Mouse (Mus musculus) CH12.LX (cell line): ENCODE data around the gene Ints4. TPM values are rescaled to one million over a fixed set of nuclear protein-coding genes. Genes with fewer than 3 reads are reported as not detected.
A peak's percentile ranks its signal among the peaks of the same experiment; 100 is the strongest.

Experiments
- DNase-seq: peaks from one replicate; pipeline ENCODE4 v3.0.0-alpha.2; 2013; ENCODE audit errors: extremely low read depth
- H3K27ac ChIP-seq: 2 replicates; pipeline ENCODE4 v1.5.1; 2012; ENCODE audit warnings: low read depth, mild to moderate bottlenecking, control low read depth, moderate library complexity; ENCODE audit not compliant: insufficient read depth
- H3K27me3 ChIP-seq: replicated peaks from 2 replicates; pipeline ENCODE3; 2012; ENCODE audit warnings: inconsistent platforms
- H3K36me3 ChIP-seq, 2 experiments: replicated peaks in 1 of 2; 2 replicates each; pipeline versions ENCODE3 to v1.6.1; 2012; ENCODE audit warnings: inconsistent platforms in 1 of 2, low read length in 1 of 2, mild to moderate bottlenecking in 1 of 2, mixed read lengths in 1 of 2, moderate library complexity in 1 of 2; ENCODE audit not compliant: control insufficient read depth in 1 of 2, insufficient read depth in 1 of 2
- H3K4me1 ChIP-seq, 2 experiments: 2 replicates each; pipeline ENCODE4 v1.6.1; 2012; ENCODE audit warnings: inconsistent platforms in 1 of 2, moderate library complexity in 1 of 2; ENCODE audit not compliant: insufficient read depth in 2 of 2, control insufficient read depth in 1 of 2
- H3K4me2 ChIP-seq: 2 replicates; pipeline ENCODE4 v1.6.1; 2012; ENCODE audit warnings: low read depth, mild to moderate bottlenecking, control low read depth; ENCODE audit not compliant: poor library complexity, insufficient read depth, severe bottlenecking
- H3K4me3 ChIP-seq, 3 experiments: fragments of 150-350 bp in 1 of 3; sonication (generic) in 1 of 3; replicated peaks in 1 of 3; 2 replicates each; pipeline versions ENCODE3 to v1.5.1; 2011 to 2012; ENCODE audit warnings: low read depth in 2 of 3, low read length in 2 of 3, mild to moderate bottlenecking in 2 of 3, moderate library complexity in 2 of 3, control low read depth in 1 of 3, improper control_type of control experiment in 1 of 3, inconsistent platforms in 1 of 3, mixed read lengths in 1 of 3; ENCODE audit not compliant: poor library complexity in 1 of 3
- H3K79me2 ChIP-seq: replicated peaks from 2 replicates; pipeline ENCODE4 v1.6.1; 2012; ENCODE audit warnings: mild to moderate bottlenecking, moderate library complexity; ENCODE audit not compliant: control insufficient read depth, poor library complexity, insufficient read depth, severe bottlenecking; ENCODE audit errors: extremely low read depth
- H3K9ac ChIP-seq: 2 replicates; pipeline ENCODE4 v1.6.1; 2012; ENCODE audit warnings: low read depth, mild to moderate bottlenecking, control low read depth, moderate library complexity; ENCODE audit not compliant: insufficient read depth
- H3K9me3 ChIP-seq: replicated peaks from 2 replicates; pipeline ENCODE3; 2012; ENCODE audit warnings: low read length, inconsistent platforms, mixed read lengths
- CHD2 ChIP-seq: IDR thresholded peaks from 2 replicates; pipeline ENCODE4 v1.6.1; 2011; ENCODE audit warnings: low read length, improper control_type of control experiment
- CTCF ChIP-seq, 2 experiments: IDR thresholded peaks in 1 of 2; conservative IDR thresholded peaks in 1 of 2; 2 replicates each; pipeline ENCODE4 v1.5.1; 2011 to 2012; ENCODE audit warnings: low read depth in 2 of 2, low read length in 2 of 2, improper control_type of control experiment in 1 of 2, inconsistent platforms in 1 of 2, mild to moderate bottlenecking in 1 of 2, moderate library complexity in 1 of 2
- ELF1 ChIP-seq: IDR thresholded peaks from 2 replicates; pipeline ENCODE4 v1.6.1; 2014; ENCODE audit warnings: low read depth, mild to moderate bottlenecking, inconsistent platforms, low read length, improper control_type of control experiment
- GABPA ChIP-seq: IDR thresholded peaks from 2 replicates; pipeline ENCODE4 v1.6.1; 2012; ENCODE audit warnings: low read depth, low read length, improper control_type of control experiment, inconsistent platforms; ENCODE audit not compliant: insufficient replicate concordance
- KAT2A ChIP-seq: IDR thresholded peaks from 2 replicates; pipeline ENCODE4 v1.6.1; 2012; ENCODE audit warnings: low read length, improper control_type of control experiment, inconsistent platforms; ENCODE audit not compliant: insufficient replicate concordance
- MAX ChIP-seq: IDR thresholded peaks from 2 replicates; pipeline ENCODE4 v1.6.1; 2011; ENCODE audit warnings: low read length, improper control_type of control experiment
- MAZ ChIP-seq: IDR thresholded peaks from 2 replicates; pipeline ENCODE4 v1.6.1; 2012; ENCODE audit warnings: low read depth, mild to moderate bottlenecking, inconsistent platforms, low read length, improper control_type of control experiment, moderate library complexity
- NELFE ChIP-seq: IDR thresholded peaks from 2 replicates; pipeline ENCODE4 v1.6.1; 2011; ENCODE audit warnings: low read depth, low read length, improper control_type of control experiment
- NRF1 ChIP-seq: IDR thresholded peaks from 2 replicates; pipeline ENCODE4 v1.6.1; 2014; ENCODE audit warnings: low read depth, mild to moderate bottlenecking, inconsistent platforms, low read length, improper control_type of control experiment, moderate library complexity
- POLR2A ChIP-seq: IDR thresholded peaks from 2 replicates; pipeline ENCODE4 v1.6.1; 2011; ENCODE audit warnings: low read depth, mild to moderate bottlenecking, improper control_type of control experiment, low read length
- POLR2AphosphoS2 ChIP-seq: IDR thresholded peaks from 2 replicates; pipeline ENCODE4 v1.6.1; 2011; ENCODE audit warnings: low read depth, low read length, improper control_type of control experiment
- TCF12 ChIP-seq: IDR thresholded peaks from 2 replicates; pipeline ENCODE4 v1.6.1; 2014; ENCODE audit warnings: low read depth, mild to moderate bottlenecking, inconsistent platforms, low read length, improper control_type of control experiment
- UBTF ChIP-seq: IDR thresholded peaks from 2 replicates; pipeline ENCODE4 v1.6.1; 2012; ENCODE audit warnings: low read depth, mild to moderate bottlenecking, inconsistent platforms, low read length, improper control_type of control experiment, moderate library complexity
- USF1 ChIP-seq: IDR thresholded peaks from 2 replicates; pipeline ENCODE4 v1.6.1; 2014; ENCODE audit warnings: low read depth, mild to moderate bottlenecking, inconsistent platforms, low read length, improper control_type of control experiment
- ZKSCAN1 ChIP-seq: IDR thresholded peaks from 2 replicates; pipeline ENCODE4 v1.6.1; 2012; ENCODE audit warnings: low read depth, inconsistent platforms, low read length, improper control_type of control experiment, borderline replicate concordance
- ZMIZ1 ChIP-seq: IDR thresholded peaks from 2 replicates; pipeline ENCODE4 v1.6.1; 2012; ENCODE audit warnings: low read depth, mild to moderate bottlenecking, inconsistent platforms, low read length, improper control_type of control experiment
- ZNF384 ChIP-seq: IDR thresholded peaks from 2 replicates; pipeline ENCODE4 v1.6.1; 2012; ENCODE audit warnings: low read depth, low read length, improper control_type of control experiment, inconsistent platforms
- dilution Hi-C: fragments of 300-500 bp; cut with MboI; formaldehyde crosslinking; loops from 2 replicates; pipeline ENCODE4 v1.14.3; 2020; ENCODE audit warnings: low sequenced_read_pairs; ENCODE audit not compliant: extremely low pct_unique_long_range_greater_than_20kb, extremely low pct_ligation_motif_present
- in situ Hi-C: fragments of 300-500 bp; cut with MboI; formaldehyde crosslinking; loops from 3 replicates; pipeline ENCODE4 v1.14.3; 2019; ENCODE audit warnings: low sequenced_read_pairs, low pct_ligation_motif_present, low pct_unique_long_range_greater_than_20kb, mixed read lengths
- polyA plus RNA-seq: library from polyadenylated mRNA; unstranded; fragments of >175 nt; gene quantifications from 2 replicates; pipeline ENCODE4 v1.2.1, GENCODE M21; 2012; ENCODE audit warnings: low read depth; ENCODE audit not compliant: insufficient read length
- total RNA-seq, 2 experiments: library from RNA; depleted of rRNA; stranded (reverse); fragments of 300-350 nt in 1 of 2; fragments of >200 nt in 1 of 2; gene quantifications; 2 replicates each; pipeline ENCODE4 v1.2.3; 2012 to 2014

The Ints4 gene
- total and polyA plus RNA-seq, 3 experiments = 46.6 to 77.2 (median 67.9) TPM

DNA sequence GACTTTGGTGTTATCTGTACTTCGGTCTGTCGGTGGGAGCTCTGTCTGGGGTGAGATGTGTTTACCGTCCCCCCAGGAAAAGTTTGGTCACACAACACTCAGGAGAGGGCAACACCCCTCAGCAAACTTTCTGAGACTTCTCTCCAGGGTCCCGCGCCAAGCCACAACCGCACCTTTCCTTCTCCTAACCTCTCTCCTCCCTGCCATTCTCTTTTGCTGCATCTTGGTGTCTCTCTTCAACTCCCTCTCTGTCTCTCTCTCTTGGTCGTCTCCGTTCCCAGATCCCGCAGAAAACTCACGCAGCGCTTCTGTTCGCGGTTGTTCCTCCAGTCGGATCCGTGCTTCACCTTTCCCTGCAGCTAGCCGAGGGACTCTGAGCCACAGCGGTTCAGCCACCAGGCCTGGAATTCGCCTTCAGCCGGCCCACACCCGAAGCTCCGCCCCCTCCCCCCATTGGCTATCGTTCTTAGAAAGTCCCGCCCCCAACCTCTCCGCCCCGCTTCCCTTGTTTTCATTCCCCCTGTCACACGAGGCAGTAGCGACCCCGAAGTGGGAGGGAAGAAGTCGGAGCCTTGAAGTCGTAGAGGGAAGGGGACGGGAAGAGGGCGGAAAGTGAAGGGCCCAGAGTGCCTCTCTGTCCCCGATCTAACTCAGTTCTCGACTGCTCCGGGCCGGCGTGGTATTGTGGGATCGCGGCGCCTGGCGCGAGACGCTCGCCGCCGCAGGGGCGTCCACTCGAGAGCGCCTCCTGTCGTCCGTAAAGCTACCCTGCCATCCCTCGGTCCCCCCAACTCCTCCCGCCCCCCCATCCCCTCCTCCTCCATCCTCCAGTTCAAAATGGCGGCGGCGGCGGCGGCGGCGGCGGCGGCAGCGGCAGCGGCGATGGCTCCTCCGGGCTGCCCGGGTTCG, 98.6 kb downstream of the Ints4 start, which contains the start of the genes Aamdc and Rsf1 (continued):
- TF ChIP-seq ZKSCAN1 = no peak
- peak; percentile 33; the same call in 1 of the 2 replicates for TF ChIP-seq NRF1
- TF ChIP-seq CTCF (conservative IDR thresholded peaks at IDR 0.05 in 1 of 2, IDR thresholded peaks at IDR 0.05 in 1 of 2; ENCODE audit: low read depth in 2 of 2, low read length in 2 of 2) = peak in 1 of 2 experiments; percentile 66; a peak in 2 of 4 replicates
- 0 out of 2 replicates have a peak, but pooled peaks have one; percentile 60 for TF ChIP-seq KAT2A
- TF ChIP-seq POLR2A = peak; percentile 79
- TF ChIP-seq MAX = peak; percentile 79
- TF ChIP-seq ZMIZ1 = peak; percentile 72
- TF ChIP-seq UBTF = peak; percentile 56; the same call in 1 of the 2 replicates
- 0 out of 2 replicates have a peak, but pooled peaks have one; percentile 46 for TF ChIP-seq POLR2AphosphoS2
- TF ChIP-seq ZNF384 = no peak
- peak; percentile 55 for TF ChIP-seq NELFE
- peak; percentile 80 for TF ChIP-seq ELF1

DNA sequence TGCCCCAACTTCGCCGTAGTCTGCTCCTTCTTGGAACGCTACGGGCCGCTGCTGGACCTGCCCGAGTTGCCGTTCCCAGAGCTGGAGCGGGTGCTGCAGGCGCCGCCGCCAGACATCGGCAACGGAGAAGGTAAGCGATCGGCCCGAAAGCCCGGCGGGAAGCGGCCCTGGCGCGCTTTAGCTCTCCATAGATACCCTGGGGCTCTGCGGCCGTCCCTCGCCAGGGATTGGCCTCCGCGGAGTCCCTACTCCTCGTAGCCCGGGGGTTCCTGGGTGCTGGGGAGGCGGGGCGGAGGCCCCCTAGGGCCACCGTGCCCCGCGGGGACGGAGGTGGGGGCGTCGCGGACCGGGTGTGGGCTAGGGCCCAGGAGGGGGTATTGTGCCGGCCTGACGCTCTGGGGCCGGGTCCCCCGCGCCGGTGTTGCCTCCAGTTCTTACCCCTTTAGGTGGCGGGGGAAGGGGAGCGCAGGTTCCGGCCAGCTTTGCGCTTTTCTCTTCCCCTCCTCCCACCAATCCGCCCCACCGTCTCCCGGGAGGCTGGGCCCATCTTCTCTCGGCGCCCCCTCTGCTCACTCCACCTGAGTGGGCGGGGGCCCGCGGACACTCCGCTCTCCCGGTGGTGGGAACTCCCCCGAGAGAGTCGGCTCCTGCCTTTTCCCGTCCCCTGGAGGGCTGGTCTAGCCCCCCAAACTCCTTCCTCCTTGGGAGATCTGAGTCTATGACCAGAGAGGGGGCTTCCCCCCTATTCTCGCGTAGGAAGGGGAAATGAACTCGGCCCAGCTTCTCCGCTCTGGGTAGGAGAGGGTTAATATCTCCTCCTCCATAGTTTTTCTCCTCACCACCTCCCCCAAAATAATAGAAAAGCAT, 99.5 kb downstream of the Ints4 start:
- Histone ChIP-seq H3K9me3 (no peaks in the 10 kb centered on the region), H3K9ac (peak overlapping the region; percentile 93), H3K27me3 (no peaks in the 10 kb centered on the region), H3K27ac (peak overlapping the region; percentile 83), H3K4me2 (peak overlapping the region; percentile 82; the same call in 1 of the 2 replicates), H3K79me2 (peaks cover 36% of the 10 kb centered on the region), H3K4me3 (peak overlapping the region; percentile 88 to 96 (median 89)), H3K36me3 (no peaks in the 10 kb centered on the region), H3K4me1 (peaks cover 0 to 25% of the 10 kb centered on the region in 2 experiments; a peak in 3 of 4 replicates)
- peak; percentile 61 for DNase-seq
- in situ Hi-C loops (no loop called here), dilution Hi-C loops (no loop called here)
- TF ChIP-seq CHD2 (no peak), GABPA (no peak), MAZ (0 out of 2 replicates have a peak, but pooled peaks have one; percentile 20), USF1 (no peak), NELFE (0 out of 2 replicates have a peak, but pooled peaks have one; percentile 9), TCF12 (no peak), NRF1 (no peak; the same call in 1 of the 2 replicates)
